Mouse (Mus musculus): ENCODE results near the gene Ppp6r1. TPM values are rescaled to one million over a fixed set of nuclear protein-coding genes. Genes with fewer than 3 reads are reported as not detected.

The Ppp6r1 gene
- 155 and 186 TPM in 2 replicates for total RNA-seq (2017)

- ATAC-seq (replicated peaks in 1 of 2; ENCODE audit: insufficient read depth in 1 of 2, low FRiP score in 2 of 2, low TSS enrichment in 1 of 2, low read depth in 1 of 2, poor library complexity in 2 of 2, severe bottlenecking in 2 of 2), result peak; percentile 84 to 89
Observed at GRCm38 (mm10) chr7:4658912-4659551, at the start of gene Ppp6r1. Gene Ppp6r1, minus strand, starts transcription at chr7:4659019.

DNA sequence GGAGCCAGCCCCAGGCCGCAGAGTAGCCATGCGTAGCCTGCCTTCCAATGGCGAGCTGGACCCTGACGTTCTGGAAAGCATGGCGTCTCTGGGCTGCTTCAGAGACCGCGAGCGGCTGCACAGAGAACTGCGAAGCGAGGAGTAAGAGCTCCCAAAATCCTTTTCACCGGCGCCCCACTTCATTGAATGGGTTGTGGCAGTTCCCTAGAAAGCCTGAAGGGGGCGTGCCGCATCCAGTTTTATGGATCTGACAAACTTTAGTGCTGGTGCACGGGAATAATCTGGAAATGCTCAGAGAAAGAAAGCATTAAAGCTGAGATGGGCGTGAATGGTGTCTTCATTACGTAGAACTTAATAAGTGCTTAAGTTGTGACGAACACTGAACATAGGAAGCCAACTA, 46.3 kb upstream of the Ppp6r1 start:
- ATAC-seq (replicated peaks in 1 of 2; ENCODE audit: insufficient read depth in 1 of 2, low FRiP score in 2 of 2, low TSS enrichment in 1 of 2, low read depth in 1 of 2, poor library complexity in 2 of 2, severe bottlenecking in 2 of 2), result peak; percentile 41 to 48; a peak in 3 of 4 replicates

DNA sequence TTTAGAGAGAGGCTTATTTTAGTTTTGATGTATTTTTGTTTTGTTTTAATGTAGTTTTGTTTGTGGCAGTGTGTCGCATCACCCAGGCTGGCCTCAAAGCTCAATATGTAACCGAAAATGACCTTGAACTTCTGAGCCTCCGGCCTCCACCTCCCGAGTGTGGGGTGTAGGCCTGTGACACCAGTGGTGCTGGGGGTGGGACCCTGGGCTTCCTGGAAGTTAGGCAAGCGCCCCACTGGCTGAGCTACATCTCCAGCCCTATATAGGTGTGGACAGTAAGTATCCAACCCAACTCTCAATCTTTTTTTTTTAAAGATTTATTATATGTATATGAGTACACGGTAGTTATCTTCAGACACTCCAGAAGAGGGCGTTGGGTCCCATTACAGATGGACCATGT, 44.4 kb upstream of the Ppp6r1 start:
- no peak for ATAC-seq (replicated peaks in 1 of 2; ENCODE audit: insufficient read depth in 1 of 2, low FRiP score in 2 of 2, low TSS enrichment in 1 of 2, low read depth in 1 of 2, poor library complexity in 2 of 2, severe bottlenecking in 2 of 2)

DNA sequence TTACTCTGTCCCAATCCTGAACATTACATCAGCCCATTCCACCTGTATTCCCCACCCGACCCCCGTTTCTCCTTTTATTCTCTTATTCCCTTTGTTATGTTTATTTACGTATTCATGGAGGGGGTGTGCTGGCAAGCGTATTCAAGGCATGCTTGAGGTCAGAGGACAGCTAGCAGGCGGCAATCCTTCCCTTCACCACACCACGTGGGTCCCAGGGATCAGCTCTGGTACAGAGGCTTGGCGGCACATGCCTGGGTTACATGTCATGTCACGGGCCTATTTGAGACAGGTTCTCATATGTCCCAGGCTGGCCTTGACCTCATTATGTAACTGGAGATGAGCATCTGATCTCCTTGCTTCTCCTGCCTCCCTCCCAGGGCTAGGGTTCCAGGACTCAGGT, 43.5 kb upstream of the Ppp6r1 start:
- ATAC-seq (replicated peaks in 1 of 2; ENCODE audit: insufficient read depth in 1 of 2, low FRiP score in 2 of 2, low TSS enrichment in 1 of 2, low read depth in 1 of 2, poor library complexity in 2 of 2, severe bottlenecking in 2 of 2), result no peak

- ATAC-seq (replicated peaks in 1 of 2; ENCODE audit: insufficient read depth in 1 of 2, low FRiP score in 2 of 2, low TSS enrichment in 1 of 2, low read depth in 1 of 2, poor library complexity in 2 of 2, severe bottlenecking in 2 of 2), result no peak
Observed at GRCm38 (mm10) chr7:4693004-4693403, 34.2 kb upstream of the Ppp6r1 start.

GRCm38 (mm10) chr7:4690951-4691653, 32.3 kb upstream of the Ppp6r1 start:
- peak in 1 of 2 experiments; percentile 56; a peak in 2 of 4 replicates for ATAC-seq (replicated peaks in 1 of 2; ENCODE audit: insufficient read depth in 1 of 2, low FRiP score in 2 of 2, low TSS enrichment in 1 of 2, low read depth in 1 of 2, poor library complexity in 2 of 2, severe bottlenecking in 2 of 2)

DNA sequence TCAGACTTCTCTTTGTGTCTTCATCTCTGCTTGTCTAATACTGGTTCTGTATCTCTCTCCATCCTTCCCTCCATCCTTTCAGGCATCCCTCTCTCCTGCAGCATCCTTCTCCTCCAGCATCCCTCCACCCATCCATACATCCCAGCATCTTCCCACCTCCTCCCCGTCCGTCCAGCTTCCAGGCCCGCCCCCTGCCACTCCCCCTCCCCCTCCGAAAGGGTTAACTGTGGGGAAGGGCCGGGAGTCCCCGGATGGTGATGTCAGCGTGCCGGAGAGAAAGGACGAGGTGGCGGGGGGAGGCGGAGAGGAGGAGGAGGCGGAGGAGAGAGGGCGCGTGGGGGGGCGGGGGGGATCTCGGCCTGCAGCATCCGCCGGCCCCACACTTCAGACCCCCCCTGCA, 31.6 kb upstream of the Ppp6r1 start, which contains the start of gene Brsk1:
Gene Brsk1 (plus strand): TSS at position 218 of the 400 bp plus-strand sequence.
- ATAC-seq (replicated peaks in 1 of 2; ENCODE audit: insufficient read depth in 1 of 2, low FRiP score in 2 of 2, low TSS enrichment in 1 of 2, low read depth in 1 of 2, poor library complexity in 2 of 2, severe bottlenecking in 2 of 2), result no peak

GRCm38 (mm10) chr7:4684632-4685417, 26.0 kb upstream of the Ppp6r1 start, which contains the start of gene Hspbp1:
Gene Hspbp1, minus strand, starts transcription at chr7:4685068.
- peak; percentile 96 to 98 for ATAC-seq (replicated peaks in 1 of 2; ENCODE audit: insufficient read depth in 1 of 2, low FRiP score in 2 of 2, low TSS enrichment in 1 of 2, low read depth in 1 of 2, poor library complexity in 2 of 2, severe bottlenecking in 2 of 2)

DNA sequence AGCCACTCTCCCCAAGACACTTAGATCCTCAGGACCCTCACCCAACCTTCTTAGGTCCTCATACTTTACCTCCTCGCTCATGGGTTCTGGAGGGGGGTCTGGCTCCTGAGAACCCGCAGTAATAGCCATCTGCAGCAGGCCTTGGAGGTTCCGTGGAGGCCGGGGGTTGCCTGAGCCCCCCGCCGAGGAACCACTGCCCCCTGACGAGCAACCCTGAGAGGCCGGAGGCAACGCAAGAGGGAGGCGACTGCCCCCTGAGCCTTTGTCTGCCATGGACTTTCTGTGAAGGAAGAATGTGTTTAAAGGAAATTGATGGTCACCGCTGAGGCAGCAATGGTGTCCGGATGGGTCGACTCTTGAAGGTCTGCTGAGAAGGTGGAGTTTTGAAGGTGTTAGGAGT, 25.4 kb upstream of the Ppp6r1 start:
- peak in 1 of 2 experiments; percentile 2; a peak in 1 of 4 replicates for ATAC-seq (replicated peaks in 1 of 2; ENCODE audit: insufficient read depth in 1 of 2, low FRiP score in 2 of 2, low TSS enrichment in 1 of 2, low read depth in 1 of 2, poor library complexity in 2 of 2, severe bottlenecking in 2 of 2)

DNA sequence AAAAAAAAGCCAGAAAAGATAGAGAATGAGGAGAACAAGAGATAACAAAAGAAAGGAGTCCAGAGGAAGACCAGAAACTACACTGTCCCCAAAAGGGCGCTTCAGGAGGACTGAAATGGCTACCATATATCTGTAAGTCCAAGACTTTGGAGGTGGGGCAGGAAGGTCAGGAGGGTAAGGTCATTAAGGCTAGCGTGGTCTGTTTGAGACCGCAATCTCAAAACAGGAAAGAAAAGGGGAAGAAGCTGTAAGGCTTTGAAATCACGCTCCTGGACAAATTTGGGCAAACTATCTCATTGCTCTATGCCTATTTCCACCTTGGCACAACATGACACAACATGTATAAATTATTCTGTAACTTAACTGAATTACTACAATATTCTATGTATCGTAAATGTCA, 24.5 kb upstream of the Ppp6r1 start:
- ATAC-seq (replicated peaks in 1 of 2; ENCODE audit: insufficient read depth in 1 of 2, low FRiP score in 2 of 2, low TSS enrichment in 1 of 2, low read depth in 1 of 2, poor library complexity in 2 of 2, severe bottlenecking in 2 of 2), result no peak

DNA sequence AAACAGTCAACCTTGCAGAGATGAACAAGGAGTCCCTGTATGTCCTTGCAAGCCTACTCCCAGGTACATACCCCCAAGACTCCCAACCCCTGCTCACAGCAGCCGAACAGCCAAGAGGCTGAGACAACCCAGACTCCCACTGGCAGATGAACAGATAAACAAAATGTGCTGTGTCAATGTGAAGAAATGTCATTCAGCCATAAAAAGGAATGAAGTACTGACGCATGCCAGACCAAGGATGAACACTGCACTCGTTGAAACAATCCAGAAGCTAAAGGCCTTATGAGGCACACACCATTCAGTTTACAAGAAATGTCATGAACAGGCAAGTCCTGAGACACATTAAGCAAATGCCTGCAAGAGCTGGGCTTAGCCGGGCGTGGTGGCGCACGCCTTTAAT, 16.4 kb upstream of the Ppp6r1 start:
- ATAC-seq (replicated peaks in 1 of 2; ENCODE audit: insufficient read depth in 1 of 2, low FRiP score in 2 of 2, low TSS enrichment in 1 of 2, low read depth in 1 of 2, poor library complexity in 2 of 2, severe bottlenecking in 2 of 2), result no peak

GRCm38 (mm10) chr7:4674114-4674731, 15.4 kb upstream of the Ppp6r1 start:
- peak; percentile 72 to 77 for ATAC-seq (replicated peaks in 1 of 2; ENCODE audit: insufficient read depth in 1 of 2, low FRiP score in 2 of 2, low TSS enrichment in 1 of 2, low read depth in 1 of 2, poor library complexity in 2 of 2, severe bottlenecking in 2 of 2)

- peak; percentile 67 to 75 for ATAC-seq (replicated peaks in 1 of 2; ENCODE audit: insufficient read depth in 1 of 2, low FRiP score in 2 of 2, low TSS enrichment in 1 of 2, low read depth in 1 of 2, poor library complexity in 2 of 2, severe bottlenecking in 2 of 2)
Observed at GRCm38 (mm10) chr7:4671956-4672355, 13.1 kb upstream of the Ppp6r1 start.

- ATAC-seq (replicated peaks in 1 of 2; ENCODE audit: insufficient read depth in 1 of 2, low FRiP score in 2 of 2, low TSS enrichment in 1 of 2, low read depth in 1 of 2, poor library complexity in 2 of 2, severe bottlenecking in 2 of 2), result peak in 1 of 2 experiments; percentile 22; a peak in 1 of 4 replicates
Observed at GRCm38 (mm10) chr7:4670655-4671255, 11.9 kb upstream of the Ppp6r1 start.

- ATAC-seq (replicated peaks in 1 of 2; ENCODE audit: insufficient read depth in 1 of 2, low FRiP score in 2 of 2, low TSS enrichment in 1 of 2, low read depth in 1 of 2, poor library complexity in 2 of 2, severe bottlenecking in 2 of 2), result no peak
Observed at GRCm38 (mm10) chr7:4669156-4669555, 10.3 kb upstream of the Ppp6r1 start.

- no peak for ATAC-seq (replicated peaks in 1 of 2; ENCODE audit: insufficient read depth in 1 of 2, low FRiP score in 2 of 2, low TSS enrichment in 1 of 2, low read depth in 1 of 2, poor library complexity in 2 of 2, severe bottlenecking in 2 of 2)
Observed at GRCm38 (mm10) chr7:4668506-4668905, 9.7 kb upstream of the Ppp6r1 start.

DNA sequence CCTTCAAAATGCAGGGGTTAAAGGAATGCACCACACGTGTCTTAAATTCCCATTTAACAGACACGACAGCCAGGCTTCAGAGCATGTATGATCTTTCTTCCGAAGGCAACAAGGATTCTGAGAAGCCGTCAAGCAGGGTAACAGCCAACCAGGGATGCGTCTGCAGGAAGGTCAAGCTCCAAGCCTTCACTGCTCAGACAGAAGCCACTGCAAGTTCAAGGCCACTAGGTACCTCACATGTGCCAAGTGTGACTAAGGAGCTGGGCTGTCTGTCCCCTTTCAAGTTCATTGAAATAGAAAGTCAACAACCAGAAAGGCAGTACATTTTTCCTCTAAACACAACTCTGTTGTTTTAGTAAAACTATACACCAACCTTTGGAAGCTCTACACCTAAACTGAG, 8.1 kb upstream of the Ppp6r1 start:
- no peak for ATAC-seq (replicated peaks in 1 of 2; ENCODE audit: insufficient read depth in 1 of 2, low FRiP score in 2 of 2, low TSS enrichment in 1 of 2, low read depth in 1 of 2, poor library complexity in 2 of 2, severe bottlenecking in 2 of 2)

Data from hematopoietic stem cell, adult 5-6 weeks (primary cell).